Mouse (Mus musculus): Measurements from ENCODE around the gene Rnf167.
A peak's percentile ranks its signal among the peaks of the same experiment; 100 is the strongest.

Rnf167 gene

DNA sequence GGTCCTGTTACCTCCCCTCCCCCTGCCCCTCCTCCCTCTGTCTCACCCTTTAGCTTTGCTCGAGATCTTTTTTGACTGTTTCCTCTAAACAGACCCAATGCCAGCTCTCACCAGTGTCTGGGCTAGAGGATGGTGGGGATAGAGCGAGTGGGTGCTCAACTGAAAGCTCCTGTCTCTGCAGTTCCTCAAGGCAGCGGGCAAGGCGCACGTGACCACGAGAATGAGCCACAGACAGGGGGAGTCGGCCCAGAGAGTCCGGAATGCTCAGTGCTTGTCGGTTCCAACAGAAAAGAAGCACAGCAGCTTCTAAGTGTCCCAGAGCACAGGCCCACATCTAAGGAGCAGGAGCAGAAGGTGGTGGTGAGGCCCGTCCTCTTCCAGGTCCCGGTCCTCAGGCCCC lies 27.5 kb downstream of the Rnf167 start:
- no peak for DNase-seq (ENCODE audit: low spot score)

DNA sequence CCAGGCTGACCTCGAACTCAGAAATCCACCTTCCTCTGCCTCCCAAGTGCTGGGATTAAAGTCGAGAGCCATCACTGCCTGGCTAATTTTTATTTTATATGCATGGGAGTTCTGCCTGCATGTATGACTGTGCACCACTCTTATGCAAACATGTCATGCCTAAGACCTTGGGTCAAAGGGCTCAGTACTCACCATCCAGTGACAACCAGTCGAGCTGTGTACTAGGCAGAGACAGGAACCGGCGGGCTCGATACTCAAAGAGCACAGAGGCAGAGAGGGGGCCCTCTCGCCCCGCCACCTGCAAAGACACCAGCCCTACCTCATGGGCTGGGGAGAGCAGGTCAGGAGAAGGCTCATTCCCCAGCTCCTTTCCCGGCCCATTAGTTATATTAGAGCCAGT lies 31.1 kb downstream of the Rnf167 start:
- no peak for DNase-seq (ENCODE audit: low spot score)

DNA sequence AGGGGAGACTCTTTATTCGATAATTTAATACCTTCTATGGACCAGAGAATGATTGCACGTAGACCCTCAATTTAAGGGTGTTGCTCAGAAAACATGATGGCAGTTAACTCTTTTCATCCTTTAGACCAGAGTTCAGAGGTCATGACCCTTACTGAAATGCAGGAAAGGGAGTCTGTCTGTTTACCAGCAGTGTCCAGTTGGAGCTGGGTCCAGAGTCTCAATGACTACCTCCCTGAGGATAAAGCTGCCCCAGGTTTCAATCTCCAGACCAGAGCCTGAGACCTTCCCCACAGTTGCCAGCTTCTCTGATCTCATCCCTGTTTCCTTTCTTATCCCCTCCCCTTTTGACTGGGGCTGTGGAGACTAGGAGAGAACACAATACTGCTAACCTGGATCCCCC lies 31.5 kb downstream of the Rnf167 start:
- no peak for DNase-seq (ENCODE audit: low spot score)

DNA sequence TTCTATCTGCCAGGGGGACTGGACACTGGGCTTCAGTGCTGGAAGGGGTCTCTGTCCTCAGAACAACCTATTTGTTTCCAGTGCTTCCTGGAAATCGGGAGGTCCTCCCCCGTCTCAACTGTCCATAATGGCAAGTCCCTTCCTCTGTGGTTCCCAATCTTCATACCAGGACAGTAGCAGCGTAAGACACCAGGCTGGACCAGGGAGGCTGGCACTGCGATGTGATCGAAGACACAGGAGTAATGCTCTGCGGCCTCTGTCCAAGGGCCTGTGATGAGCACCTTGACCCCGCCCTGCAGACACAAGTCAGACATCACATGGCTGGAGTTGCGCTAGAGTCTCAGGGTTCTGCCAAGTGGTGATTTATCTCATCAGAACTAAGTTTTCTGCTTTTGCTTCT lies 32.3 kb downstream of the Rnf167 start:
- DNase-seq (ENCODE audit: low spot score) = no peak

DNA sequence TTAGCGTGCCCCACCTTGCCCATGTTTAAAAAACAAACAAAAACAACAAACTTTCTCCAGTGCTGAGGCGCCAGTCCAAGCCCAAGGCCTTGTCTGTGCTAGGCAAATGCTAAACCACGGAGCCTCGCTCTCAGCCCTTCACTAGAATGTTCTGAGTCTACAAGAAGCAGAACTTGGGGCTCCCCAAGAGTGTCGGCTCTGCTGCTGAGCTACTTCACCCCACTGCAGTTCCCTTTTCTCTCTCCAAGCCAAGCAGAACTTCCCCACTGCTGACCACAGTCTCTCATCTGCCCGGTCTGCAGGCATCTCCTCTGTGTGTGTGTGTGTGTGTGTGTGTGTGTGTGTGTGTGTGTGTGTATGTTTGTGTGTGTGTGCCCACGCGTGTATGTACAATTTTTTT lies 32.9 kb downstream of the Rnf167 start:
- no peak for DNase-seq (ENCODE audit: low spot score)

DNA sequence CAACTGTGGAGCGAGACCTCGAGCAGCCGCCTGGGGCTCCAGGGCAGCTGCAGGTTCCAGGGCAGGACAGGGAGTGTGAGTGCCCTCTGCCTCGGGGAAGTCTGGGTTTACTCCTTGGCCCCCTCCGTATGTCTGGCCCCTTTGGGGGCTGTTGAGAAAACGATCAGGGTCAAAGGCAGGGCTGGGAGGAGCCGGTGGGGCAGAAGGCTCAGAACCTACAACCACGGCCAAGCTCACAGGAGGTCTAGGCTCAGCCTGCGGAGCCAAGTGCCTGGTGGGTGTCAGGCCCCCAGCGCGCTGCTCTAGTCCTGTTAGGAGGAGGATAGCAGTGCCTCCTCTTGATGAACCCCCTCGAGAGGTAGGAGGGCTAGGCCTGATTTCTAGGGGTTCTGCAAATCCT lies 34.1 kb downstream of the Rnf167 start:
- DNase-seq (ENCODE audit: low spot score) = no peak

DNA sequence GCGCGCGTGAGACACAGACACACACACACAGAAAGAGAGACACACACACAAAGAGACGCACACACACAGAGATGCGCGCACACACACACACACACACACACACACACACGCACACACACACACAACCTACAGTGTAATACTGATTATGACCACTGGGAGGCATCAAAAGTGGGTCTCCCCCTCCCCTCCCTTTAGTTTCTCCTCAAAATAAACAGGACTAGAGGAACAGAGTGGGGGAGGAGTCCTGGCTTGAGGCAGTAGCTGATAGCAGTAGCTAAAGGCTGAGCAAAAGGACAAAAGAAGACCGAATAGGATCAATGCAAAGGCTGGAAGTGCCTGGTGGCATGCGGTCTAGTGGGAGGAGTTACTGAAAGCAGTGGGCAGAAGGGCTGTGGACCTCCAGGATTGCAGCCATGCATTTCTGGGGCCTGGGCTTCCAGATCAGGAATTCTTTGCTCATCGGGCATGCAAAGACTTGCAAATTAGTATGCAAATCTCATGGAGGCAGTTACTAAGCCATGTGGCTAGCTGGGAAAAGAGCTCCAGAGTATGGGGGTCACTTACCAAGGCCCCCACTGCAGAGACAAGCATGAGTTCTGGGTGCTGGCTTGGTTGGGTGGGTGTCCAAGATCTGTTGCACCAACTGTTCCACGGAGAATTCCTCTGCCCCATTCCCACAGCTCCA lies 35.0 kb downstream of the Rnf167 start:
- no peak for DNase-seq (ENCODE audit: low spot score)

DNA sequence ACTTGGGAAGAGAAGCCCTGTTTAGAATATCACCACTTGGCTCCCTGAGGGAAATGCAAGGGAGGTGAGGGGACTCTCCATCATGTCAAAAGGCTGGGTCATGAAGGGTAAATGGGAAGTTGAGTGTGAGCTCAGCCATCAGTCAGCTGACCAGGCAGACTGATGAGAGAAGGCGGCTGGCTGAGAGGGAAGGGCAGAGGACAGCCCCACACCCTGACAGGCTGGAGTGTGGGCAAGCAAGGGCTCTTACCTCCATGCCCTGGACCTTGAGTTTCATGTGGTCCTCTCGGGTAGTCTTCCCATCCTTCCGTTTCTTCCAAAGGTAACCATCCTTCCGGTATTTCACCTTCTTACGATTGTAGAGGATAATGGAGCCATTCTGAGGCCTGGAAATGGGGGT lies 36.6 kb downstream of the Rnf167 start:
- DNase-seq (ENCODE audit: low spot score) = no peak

DNA sequence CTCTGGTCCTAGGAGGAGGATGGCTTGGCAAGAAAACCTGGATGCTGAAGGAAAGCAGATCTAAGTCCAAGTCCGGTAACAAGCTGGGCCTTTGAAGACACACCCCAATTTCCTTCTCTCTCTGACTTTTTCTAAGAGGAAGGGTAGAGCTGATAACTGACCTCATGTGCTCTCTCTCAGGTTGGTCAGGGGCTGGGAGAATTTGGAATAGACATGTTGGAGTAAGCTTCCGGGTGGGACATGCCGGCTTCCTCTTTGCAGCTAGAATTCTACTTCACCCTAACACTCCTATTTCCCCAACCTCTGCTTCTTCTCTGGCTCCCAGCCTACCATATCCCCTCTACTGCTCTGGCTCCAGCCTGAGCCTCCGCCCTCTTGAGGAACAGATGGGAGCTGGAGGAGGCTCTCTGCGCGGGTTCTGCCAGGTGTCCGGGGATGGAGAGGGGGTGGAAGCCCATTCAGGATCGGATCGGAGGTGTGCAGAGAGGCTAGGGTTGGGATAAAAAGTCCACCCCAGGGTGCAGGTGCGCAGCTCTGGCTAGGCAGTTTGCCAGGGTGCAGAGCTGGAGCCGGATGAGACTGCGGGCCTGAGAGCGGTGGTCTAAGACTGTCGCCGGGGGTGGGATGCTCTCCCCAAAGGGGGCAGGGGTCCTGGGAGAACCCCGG lies 40.0 kb downstream of the Rnf167 start:
- DNase-seq (ENCODE audit: low spot score) = no peak

DNA sequence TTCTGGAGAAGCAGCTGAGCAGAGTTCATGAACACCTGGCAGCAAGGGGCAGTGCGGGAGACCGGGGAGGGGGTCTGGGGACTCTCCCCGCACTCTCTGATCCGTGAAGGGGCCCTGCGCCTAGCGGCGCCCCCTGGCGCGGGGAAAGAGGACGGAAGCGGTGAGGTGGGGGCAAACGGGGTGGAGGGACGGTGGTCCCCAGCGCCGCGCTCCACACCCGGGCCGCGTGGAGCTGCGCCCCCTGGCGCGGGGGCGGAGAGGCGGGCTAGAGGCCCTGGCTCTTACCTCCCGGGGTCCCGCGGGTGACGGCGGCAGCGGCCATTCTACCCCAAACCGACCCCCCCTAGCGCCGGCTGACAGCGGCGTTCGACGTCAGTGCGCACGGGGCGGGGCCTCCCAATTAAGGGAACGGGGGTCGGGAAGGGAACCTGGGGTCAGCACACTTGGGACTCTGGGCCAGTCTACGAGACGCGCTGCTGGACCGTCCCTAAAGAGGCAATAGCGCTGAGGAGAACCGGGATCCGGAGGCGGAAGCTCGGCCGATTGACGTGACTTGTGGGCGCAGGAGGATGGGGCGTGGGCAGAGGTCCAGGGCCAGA lies 40.7 kb downstream of the Rnf167 start, which contains the start of gene Camta2:
Camta2 (minus strand) TSS at position 505 of the 599 bp plus-strand sequence.
- peak; percentile 63 for DNase-seq (ENCODE audit: low spot score)

DNA sequence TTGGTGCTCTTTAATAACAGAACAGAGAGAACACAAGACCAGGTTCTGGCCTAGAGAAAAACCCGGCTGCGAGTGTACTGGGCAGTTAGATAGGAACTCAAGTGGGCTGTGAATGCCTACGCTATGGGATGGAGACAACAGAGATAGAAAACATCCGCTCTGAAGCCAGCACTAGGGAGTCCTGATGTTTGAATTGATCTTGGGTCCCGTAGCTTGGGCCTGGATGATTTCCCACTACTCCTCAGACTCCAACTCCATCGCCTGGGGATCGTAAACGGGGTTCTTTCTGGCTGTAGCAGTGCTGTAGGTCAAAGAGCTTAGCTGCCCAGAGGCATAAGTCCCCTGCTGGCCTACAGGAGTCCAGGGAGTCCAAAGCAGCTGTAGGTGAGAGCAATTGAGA lies 41.3 kb downstream of the Rnf167 start:
- DNase-seq (ENCODE audit: low spot score) = no peak

DNA sequence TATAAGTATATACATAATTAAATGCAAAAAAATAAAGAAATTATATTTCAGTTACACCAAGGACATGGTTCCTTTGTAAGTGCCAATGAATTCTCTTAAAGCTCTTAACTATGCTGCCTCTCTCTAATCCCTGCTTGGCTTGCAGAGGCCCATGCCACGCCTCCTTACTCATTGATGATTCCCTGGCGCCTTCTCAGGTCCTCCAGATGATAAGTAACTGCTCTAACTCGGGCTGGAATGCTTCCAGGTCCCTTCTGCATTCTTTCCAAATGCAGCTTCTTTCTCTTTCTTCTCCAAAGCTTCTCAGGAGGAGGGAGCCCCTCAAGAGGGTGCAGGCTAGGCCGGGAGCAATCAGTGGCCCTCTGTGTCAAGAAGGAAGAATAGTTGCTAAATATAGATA lies 42.5 kb downstream of the Rnf167 start:
- no peak for DNase-seq (ENCODE audit: low spot score)

DNA sequence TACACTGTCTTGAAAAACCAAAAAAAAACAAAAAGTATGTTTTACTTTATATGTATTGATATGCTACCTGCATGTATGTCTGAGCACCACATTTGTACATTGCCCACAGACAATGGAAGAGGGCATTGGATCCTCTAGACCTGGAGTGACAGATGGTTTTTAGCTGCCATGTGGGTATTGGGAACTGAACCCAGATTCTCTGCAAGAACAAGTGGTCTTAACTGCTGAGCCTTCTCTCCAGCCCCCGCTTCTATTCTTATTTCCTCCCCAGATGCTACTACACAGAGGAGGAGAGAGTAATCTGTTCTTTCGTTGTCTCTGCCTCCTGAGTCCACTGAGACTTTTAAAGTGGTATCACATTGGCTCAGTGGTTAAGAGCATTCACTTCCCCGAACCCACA lies 46.5 kb downstream of the Rnf167 start:
- DNase-seq (ENCODE audit: low spot score) = no peak

DNA sequence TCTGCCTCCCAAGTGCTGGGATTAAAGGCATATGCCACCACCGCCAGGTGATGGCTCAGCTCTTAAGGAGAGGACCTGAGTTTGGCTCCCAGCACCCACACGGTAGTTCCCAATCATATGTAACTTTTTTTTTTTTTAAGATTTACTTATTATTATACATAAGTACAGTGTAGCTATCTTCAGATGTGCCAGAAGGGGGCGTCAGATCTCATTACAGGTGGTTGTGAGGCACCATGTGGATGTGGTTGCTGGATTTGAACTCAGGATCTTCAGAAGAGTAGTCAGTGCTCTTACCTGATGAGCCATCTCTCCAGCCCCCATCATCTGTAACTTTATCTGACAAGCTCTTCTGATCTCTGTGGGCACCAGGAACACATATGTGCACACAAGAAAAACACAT lies 50.3 kb downstream of the Rnf167 start:
- DNase-seq (ENCODE audit: low spot score) = no peak

DNA sequence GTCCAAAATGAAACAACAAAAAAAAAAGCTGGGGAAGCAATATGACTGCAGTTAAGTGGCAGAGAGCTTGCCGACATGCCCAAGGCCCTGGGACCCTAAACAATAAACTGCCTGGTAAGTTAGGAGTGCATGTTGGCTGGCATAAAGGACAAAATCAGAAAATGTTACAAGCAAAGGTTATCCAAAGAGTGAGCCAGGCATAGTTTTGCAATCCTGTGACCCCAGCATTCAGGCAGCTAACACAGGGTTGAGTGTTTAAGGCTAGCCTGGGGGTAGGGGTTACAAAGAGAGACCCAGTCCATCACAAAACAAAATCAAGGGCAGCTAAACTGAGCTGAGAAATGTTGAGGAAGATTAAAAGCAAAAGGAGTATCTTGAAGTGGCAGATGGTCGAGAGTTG lies 52.0 kb downstream of the Rnf167 start:
- no peak for DNase-seq (ENCODE audit: low spot score)

DNA sequence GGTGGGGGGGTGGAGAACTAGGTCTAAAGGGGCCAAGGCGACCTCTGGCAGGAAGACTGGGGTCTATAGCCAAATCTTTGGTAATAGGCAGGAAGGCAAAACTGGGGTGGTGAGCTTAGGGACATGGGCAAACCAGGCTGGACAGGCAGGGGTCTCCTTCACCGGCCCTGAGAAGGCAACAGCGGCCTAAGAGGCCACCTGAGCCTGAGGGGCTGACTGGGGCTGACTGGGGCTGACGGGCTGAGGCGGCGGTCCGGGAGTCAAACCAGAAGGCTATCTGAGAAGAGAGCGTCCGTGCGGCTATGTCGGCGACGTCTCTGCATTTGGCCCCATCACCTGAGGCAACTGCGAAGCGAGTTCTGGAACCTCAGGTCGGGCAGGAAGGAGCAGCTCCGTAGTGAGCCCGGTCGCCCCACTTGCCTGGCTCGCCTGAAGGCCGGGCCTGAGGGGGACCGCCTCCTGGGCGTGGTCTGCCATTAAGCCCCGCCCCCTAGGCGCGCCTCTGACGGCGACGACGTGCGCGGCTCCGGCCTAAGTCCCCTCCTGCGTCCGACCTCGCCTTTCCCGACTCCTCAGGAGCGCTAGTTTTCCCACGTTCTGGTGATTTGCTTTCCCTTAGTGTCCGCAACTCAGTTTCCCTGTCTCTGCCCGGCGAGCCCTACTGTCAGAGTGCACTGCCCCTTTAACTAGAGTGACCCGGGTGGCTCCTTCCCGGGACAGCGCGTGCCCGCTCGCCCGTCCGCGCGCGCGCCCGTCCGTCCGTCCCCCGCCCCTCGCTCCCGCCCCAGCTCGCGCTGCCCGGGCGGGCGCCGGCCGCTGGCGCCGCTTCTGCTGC lies 52.9 kb downstream of the Rnf167 start, which contains the start of the genes Inca1 and Kif1c:
Inca1 (minus strand) TSS at position 434 of the 835 bp plus-strand sequence.
Kif1c (plus strand) TSS at position 827 of the 835 bp plus-strand sequence.
- DNase-seq (ENCODE audit: low spot score) = peak; percentile 77

DNA sequence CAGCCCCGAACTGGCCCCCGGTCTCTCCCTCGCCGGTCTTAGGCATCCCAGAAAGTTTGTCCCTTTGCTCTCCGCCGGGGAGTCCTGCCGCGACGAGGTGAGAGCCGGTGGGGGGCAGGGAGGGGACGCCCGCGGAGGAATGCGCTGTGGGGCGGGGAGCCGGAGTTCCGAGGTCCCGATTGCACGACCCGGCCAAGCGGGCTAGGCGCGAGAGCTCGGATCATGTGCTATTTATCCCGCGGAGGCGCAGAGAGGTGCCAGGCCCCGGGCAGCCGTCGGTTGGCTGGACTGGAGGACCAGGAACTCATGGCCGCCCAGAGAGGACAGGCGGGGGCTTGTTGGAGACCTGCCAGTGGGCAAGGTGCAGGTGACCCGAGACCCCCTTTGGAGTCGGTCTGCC lies 53.6 kb downstream of the Rnf167 start:
- DNase-seq (ENCODE audit: low spot score) = no peak

All from urinary bladder, postnatal 10 days (tissue).